Mouse (Mus musculus) olfactory bulb, adult 2 months (tissue): ENCODE results near the gene Tfeb. TPM values are rescaled to one million over a fixed set of nuclear protein-coding genes. Genes with fewer than 3 reads are reported as not detected.

Source experiments
- H3K27ac ChIP-seq: fragments of 200-500 bp; 2 replicates; pipeline ENCODE4 v1.5.1; 2012; ENCODE audit warnings: low read depth, low read length; ENCODE audit not compliant: insufficient read depth
- H3K4me1 ChIP-seq: fragments of 200-500 bp; 2 replicates; pipeline ENCODE4 v1.6.1; 2012; ENCODE audit warnings: low read length; ENCODE audit not compliant: control insufficient read depth, insufficient read depth
- H3K4me3 ChIP-seq: fragments of 200-500 bp; 2 replicates; pipeline ENCODE4 v1.5.1; 2012; ENCODE audit warnings: mild to moderate bottlenecking, low read depth, low read length, moderate library complexity; ENCODE audit not compliant: insufficient read depth
- CTCF ChIP-seq: fragments of 200-500 bp; IDR thresholded peaks from 2 replicates; pipeline ENCODE4 v1.5.1; 2012; ENCODE audit warnings: low read depth, mild to moderate bottlenecking, low read length, moderate library complexity; ENCODE audit not compliant: insufficient read depth
- POLR2A ChIP-seq: fragments of 200-500 bp; IDR thresholded peaks from 2 replicates; pipeline ENCODE4 v1.6.1; 2012; ENCODE audit warnings: mild to moderate bottlenecking, low read depth, low read length, moderate library complexity; ENCODE audit not compliant: insufficient read depth
- WGBS: fragments of 180-500 bp; shearing (Covaris S2); methylation state at CpG from one replicate; pipeline ENCODE4 v1.1.7; 2018; 5-methylcytosine and 5-hydroxymethylcytosine counted together
- polyA plus RNA-seq: library from polyadenylated mRNA; stranded (reverse); fragments of >200 nt; gene quantifications from 2 replicates; pipeline ENCODE4 v1.2.4, GENCODE M21; 2012; ENCODE audit warnings: low replicate concordance; ENCODE audit not compliant: missing spikeins, insufficient read depth, insufficient read length

Tfeb gene
- polyA plus RNA-seq, 1 experiment, result not detected

GRCm38 (mm10) chr17:47694503-47695336, 42.1 kb upstream of the Tfeb start, which contains the start of gene Prickle4:
Gene Prickle4 (minus strand): TSS chr17:47694736.
- H3K4me1 ChIP-seq, result peaks cover 9% of the 10 kb centered on the region
- H3K27ac ChIP-seq, result no peak within 1 kb of the TSS
- WGBS, result under 1% methylated on average over 75 of the region's 82 CpGs
- TF ChIP-seq CTCF, result peak; percentile 67
- peak; percentile 68 for TF ChIP-seq POLR2A
- H3K4me3 ChIP-seq, result peak within 1 kb of the TSS; percentile 70

- H3K4me3 ChIP-seq, result peak overlapping the region; percentile 70
- H3K4me1 ChIP-seq, result peaks cover 5% of the 10 kb centered on the region
- TF ChIP-seq POLR2A, result no peak
- TF ChIP-seq CTCF, result no peak
- under 1% methylated on average over 23 of the region's 23 CpGs for WGBS
- H3K27ac ChIP-seq, result no peak overlapping the region
These were observed 41.5 kb upstream of the Tfeb start for GRCm38 (mm10) chr17:47695337-47695710.

GRCm38 (mm10) chr17:47698156-47698555, 38.7 kb upstream of the Tfeb start:
- TF ChIP-seq CTCF (no peak), POLR2A (no peak)
- peaks cover 10% of the 10 kb centered on the region for H3K4me1 ChIP-seq
- H3K27ac ChIP-seq, result no peak overlapping the region
- no peak overlapping the region for H3K4me3 ChIP-seq
- WGBS, result 94% methylated on average over 10 of the region's 10 CpGs

- Histone ChIP-seq H3K4me3 (no peak overlapping the region), H3K4me1 (peaks cover 10% of the 10 kb centered on the region), H3K27ac (no peak overlapping the region)
- TF ChIP-seq CTCF, result no peak
- no peak for TF ChIP-seq POLR2A
- WGBS, result 87% methylated on average over 2 of the region's 2 CpGs
These were observed 37.8 kb upstream of the Tfeb start for GRCm38 (mm10) chr17:47699055-47699454.

- TF ChIP-seq CTCF (no peak), POLR2A (no peak)
- peaks cover 5% of the 10 kb centered on the region; the same call in 1 of the 2 replicates for H3K4me1 ChIP-seq
- no peak overlapping the region for H3K4me3 ChIP-seq
- H3K27ac ChIP-seq, result no peak overlapping the region
- 75% methylated on average over 9 of the region's 9 CpGs for WGBS
These were observed 35.0 kb upstream of the Tfeb start for GRCm38 (mm10) chr17:47701793-47702192.

GRCm38 (mm10) chr17:47702548-47703345, 34.1 kb upstream of the Tfeb start:
- 65% methylated on average over 28 of the region's 28 CpGs for WGBS
- H3K27ac ChIP-seq, result no peak overlapping the region

GRCm38 (mm10) chr17:47703556-47703955, 33.3 kb upstream of the Tfeb start:
- no peak overlapping the region for H3K27ac ChIP-seq
- 61% methylated on average over 20 of the region's 20 CpGs for WGBS
- H3K4me1 ChIP-seq, result peaks cover 5% of the 10 kb centered on the region; the same call in 1 of the 2 replicates
- H3K4me3 ChIP-seq, result no peak overlapping the region
- TF ChIP-seq POLR2A (no peak), CTCF (no peak)

More at GRCm38 (mm10) chr17:47702548-47703345, 34.1 kb upstream of the Tfeb start:
- no peak overlapping the region for H3K4me3 ChIP-seq
- peaks cover 5% of the 10 kb centered on the region; the same call in 1 of the 2 replicates for H3K4me1 ChIP-seq
- no peak for TF ChIP-seq POLR2A
- TF ChIP-seq CTCF, result no peak

- TF ChIP-seq CTCF (no peak), POLR2A (no peak)
- no peak overlapping the region for H3K4me3 ChIP-seq
- H3K27ac ChIP-seq, result no peak overlapping the region
- H3K4me1 ChIP-seq, result peaks cover 5% of the 10 kb centered on the region; the same call in 1 of the 2 replicates
- 86% methylated on average over 4 of the region's 4 CpGs for WGBS
These were observed 32.1 kb upstream of the Tfeb start for GRCm38 (mm10) chr17:47704692-47705091.
